Mouse (Mus musculus): ENCODE measurements around the gene Egr2. TPM values are rescaled to one million over a fixed set of nuclear protein-coding genes. Genes with fewer than 3 reads are reported as not detected.

The Egr2 gene
- total and polyA plus RNA-seq, 3 experiments: 1.0 to 4.7 (median 3.1) TPM

- DNase-seq (ENCODE audit: extremely low read depth): no peak
- in situ Hi-C loops (cut with MboI; ENCODE audit: low pct_ligation_motif_present, low pct_unique_long_range_greater_than_20kb, low sequenced_read_pairs) (no loop called here), dilution Hi-C loops (cut with MboI; ENCODE audit: extremely low pct_ligation_motif_present, extremely low pct_unique_long_range_greater_than_20kb, low sequenced_read_pairs) (no loop called here)
- Histone ChIP-seq H3K79me2 (replicated peaks; ENCODE audit: control insufficient read depth, extremely low read depth, insufficient read depth, poor library complexity, severe bottlenecking) (no peaks in the 10 kb centered on the region), H3K4me3 (replicated peaks in 1 of 3; ENCODE audit: low read depth in 2 of 3, low read length in 2 of 3, poor library complexity in 1 of 3) (no peak overlapping the region), H3K9ac (ENCODE audit: insufficient read depth, low read depth) (no peak overlapping the region), H3K36me3 (replicated peaks in 1 of 2; ENCODE audit: control insufficient read depth in 1 of 2, insufficient read depth in 1 of 2, low read length in 1 of 2) (no peaks in the 10 kb centered on the region), H3K27me3 (replicated peaks) (no peaks in the 10 kb centered on the region), H3K4me2 (ENCODE audit: insufficient read depth, low read depth, poor library complexity, severe bottlenecking) (no peak overlapping the region), H3K9me3 (replicated peaks; ENCODE audit: low read length) (no peaks in the 10 kb centered on the region), H3K4me1 (ENCODE audit: control insufficient read depth in 1 of 2, insufficient read depth in 2 of 2) (peaks cover 16 to 57% of the 10 kb centered on the region in 2 experiments), H3K27ac (ENCODE audit: insufficient read depth, low read depth) (no peak overlapping the region)
- no peak for TF ChIP-seq NELFE (IDR thresholded peaks at IDR 0.05; ENCODE audit: low read depth, low read length)
- no peak for TF ChIP-seq ELF1 (IDR thresholded peaks at IDR 0.05; ENCODE audit: low read depth, low read length)
- no peak for TF ChIP-seq ZMIZ1 (IDR thresholded peaks at IDR 0.05; ENCODE audit: low read depth, low read length)
- no peak for TF ChIP-seq CTCF (conservative IDR thresholded peaks at IDR 0.05 in 1 of 2, IDR thresholded peaks at IDR 0.05 in 1 of 2; ENCODE audit: low read depth in 2 of 2, low read length in 2 of 2)
- no peak for TF ChIP-seq MYC (IDR thresholded peaks at IDR 0.05; ENCODE audit: low read depth, low read length)
- no peak for TF ChIP-seq ZC3H11A (IDR thresholded peaks at IDR 0.05; ENCODE audit: low read depth, low read length)
- no peak for TF ChIP-seq IRF4 (IDR thresholded peaks at IDR 0.05; ENCODE audit: low read depth, low read length)
- TF ChIP-seq JUND (conservative IDR thresholded peaks at IDR 0.05; ENCODE audit: low read depth, low read length): no peak
- no peak for TF ChIP-seq MAFK (IDR thresholded peaks at IDR 0.05; ENCODE audit: insufficient replicate concordance, low read length)
- TF ChIP-seq HCFC1 (IDR thresholded peaks at IDR 0.05; ENCODE audit: low read depth, low read length): no peak
- no peak for TF ChIP-seq ETS1 (conservative IDR thresholded peaks at IDR 0.05; ENCODE audit: low read depth, low read length)
- TF ChIP-seq USF1 (IDR thresholded peaks at IDR 0.05; ENCODE audit: low read depth, low read length): no peak
- no peak for TF ChIP-seq UBTF (IDR thresholded peaks at IDR 0.05; ENCODE audit: low read depth, low read length)
- TF ChIP-seq KAT2A (IDR thresholded peaks at IDR 0.05; ENCODE audit: insufficient replicate concordance, low read length): no peak
- no peak for TF ChIP-seq MXI1 (IDR thresholded peaks at IDR 0.05; ENCODE audit: low read depth, low read length)
- TF ChIP-seq GABPA (IDR thresholded peaks at IDR 0.05; ENCODE audit: insufficient replicate concordance, low read depth, low read length): no peak
These were observed 43.1 kb upstream of the Egr2 start for GRCm38 (mm10) chr10:67492161-67492571.

GRCm38 (mm10) chr10:67493556-67493955 lies 41.7 kb upstream of the Egr2 start:
- no peak for DNase-seq (ENCODE audit: extremely low read depth)
- Histone ChIP-seq H3K9me3 (replicated peaks; ENCODE audit: low read length) (no peaks in the 10 kb centered on the region), H3K4me1 (ENCODE audit: control insufficient read depth in 1 of 2, insufficient read depth in 2 of 2) (peaks cover 18 to 54% of the 10 kb centered on the region in 2 experiments), H3K27me3 (replicated peaks) (no peaks in the 10 kb centered on the region), H3K4me2 (ENCODE audit: insufficient read depth, low read depth, poor library complexity, severe bottlenecking) (peak overlapping the region; percentile 29; the same call in 1 of the 2 replicates), H3K79me2 (replicated peaks; ENCODE audit: control insufficient read depth, extremely low read depth, insufficient read depth, poor library complexity, severe bottlenecking) (no peaks in the 10 kb centered on the region), H3K9ac (ENCODE audit: insufficient read depth, low read depth) (no peak overlapping the region), H3K36me3 (replicated peaks in 1 of 2; ENCODE audit: control insufficient read depth in 1 of 2, insufficient read depth in 1 of 2, low read length in 1 of 2) (no peaks in the 10 kb centered on the region), H3K4me3 (replicated peaks in 1 of 3; ENCODE audit: low read depth in 2 of 3, low read length in 2 of 3, poor library complexity in 1 of 3) (no peak overlapping the region), H3K27ac (ENCODE audit: insufficient read depth, low read depth) (no peak overlapping the region)
- in situ Hi-C loops (cut with MboI; ENCODE audit: low pct_ligation_motif_present, low pct_unique_long_range_greater_than_20kb, low sequenced_read_pairs): no loop called here
- TF ChIP-seq TBP (conservative IDR thresholded peaks at IDR 0.05; ENCODE audit: low read depth, low read length): no peak
- no peak for TF ChIP-seq IRF4 (IDR thresholded peaks at IDR 0.05; ENCODE audit: low read depth, low read length)
- TF ChIP-seq ZKSCAN1 (IDR thresholded peaks at IDR 0.05; ENCODE audit: borderline replicate concordance, low read depth, low read length): no peak
- peak; percentile 16; the same call in 1 of the 2 replicates for TF ChIP-seq EP300 (IDR thresholded peaks at IDR 0.05; ENCODE audit: low read length)
- TF ChIP-seq JUND (conservative IDR thresholded peaks at IDR 0.05; ENCODE audit: low read depth, low read length): peak; percentile 38; the same call in 1 of the 2 replicates
- no peak for TF ChIP-seq MXI1 (IDR thresholded peaks at IDR 0.05; ENCODE audit: low read depth, low read length)
- 0 out of 2 replicates have a peak, but pooled peaks have one; percentile 26 for TF ChIP-seq RCOR1 (conservative IDR thresholded peaks at IDR 0.05; ENCODE audit: low read depth, low read length)
- dilution Hi-C loops (cut with MboI; ENCODE audit: extremely low pct_ligation_motif_present, extremely low pct_unique_long_range_greater_than_20kb, low sequenced_read_pairs): no loop called here
